Mouse (Mus musculus) brain, embryonic 18.5 days (tissue): Measurements from ENCODE around the gene Dcps.

ENCODE experiments used
- DNase-seq: peaks from one replicate; pipeline ENCODE4 v3.0.0-alpha.2; 2012; ENCODE audit warnings: low read depth, low spot score

Dcps gene

DNA sequence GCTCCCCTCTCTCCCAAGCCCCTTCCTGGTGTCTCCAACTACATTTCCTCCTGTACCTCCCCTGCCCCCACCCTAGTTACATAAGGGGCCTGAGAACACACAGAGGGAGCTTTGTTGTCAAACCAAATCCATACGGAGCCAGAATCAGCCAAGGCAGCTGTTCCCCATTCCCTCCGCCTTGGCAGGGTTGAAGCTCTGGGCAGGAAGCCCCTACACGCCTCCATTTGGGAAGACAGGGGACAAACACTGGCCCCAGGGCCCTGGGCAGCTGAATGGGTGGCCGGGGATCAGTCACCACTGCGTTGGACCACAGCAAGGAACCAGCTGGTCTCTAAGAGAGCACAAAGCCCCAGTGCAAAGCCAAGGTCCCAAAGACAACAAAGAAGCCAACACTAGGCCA, 66.9 kb downstream of the Dcps start:
- DNase-seq, result peak; percentile 62

DNA sequence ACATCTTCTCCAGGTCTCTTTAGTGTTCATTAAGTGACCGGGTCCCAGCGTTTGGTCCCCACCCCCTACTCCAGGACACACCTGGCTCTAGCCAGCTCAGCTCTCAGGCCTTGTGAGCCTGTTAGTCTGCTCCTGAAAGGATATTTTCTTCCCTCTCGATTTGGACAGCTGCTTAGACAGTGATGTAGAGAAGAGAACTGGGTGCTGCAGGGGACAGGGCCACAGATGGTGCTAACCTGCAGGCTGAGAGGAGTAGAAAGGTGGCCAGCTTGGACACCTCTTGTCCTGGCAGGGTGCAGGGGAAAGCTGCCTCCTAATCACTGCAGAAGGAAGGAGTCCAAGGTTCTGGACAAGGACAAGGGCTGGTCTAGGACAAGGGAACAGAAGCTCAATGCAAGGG, 67.8 kb downstream of the Dcps start:
- no peak for DNase-seq

DNA sequence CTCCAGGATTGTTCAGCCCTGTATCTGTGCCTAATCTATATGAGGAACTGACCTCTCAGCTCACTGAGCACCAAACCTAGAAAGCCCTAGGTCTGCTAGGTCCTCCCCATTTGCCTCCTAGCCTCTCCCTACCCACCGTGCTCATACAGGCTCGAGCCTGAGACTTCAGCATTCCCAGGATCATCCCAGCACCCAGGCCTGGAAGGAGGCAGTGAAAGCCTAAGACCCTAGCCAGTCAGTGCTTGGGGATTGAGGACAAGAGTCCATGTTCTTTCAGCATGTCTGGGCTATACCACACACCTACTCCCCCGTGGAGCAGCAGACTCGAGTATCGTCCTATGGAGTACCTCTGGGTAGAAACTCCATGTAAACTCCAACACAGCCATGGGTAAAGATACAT, 68.5 kb downstream of the Dcps start:
- no peak for DNase-seq

DNA sequence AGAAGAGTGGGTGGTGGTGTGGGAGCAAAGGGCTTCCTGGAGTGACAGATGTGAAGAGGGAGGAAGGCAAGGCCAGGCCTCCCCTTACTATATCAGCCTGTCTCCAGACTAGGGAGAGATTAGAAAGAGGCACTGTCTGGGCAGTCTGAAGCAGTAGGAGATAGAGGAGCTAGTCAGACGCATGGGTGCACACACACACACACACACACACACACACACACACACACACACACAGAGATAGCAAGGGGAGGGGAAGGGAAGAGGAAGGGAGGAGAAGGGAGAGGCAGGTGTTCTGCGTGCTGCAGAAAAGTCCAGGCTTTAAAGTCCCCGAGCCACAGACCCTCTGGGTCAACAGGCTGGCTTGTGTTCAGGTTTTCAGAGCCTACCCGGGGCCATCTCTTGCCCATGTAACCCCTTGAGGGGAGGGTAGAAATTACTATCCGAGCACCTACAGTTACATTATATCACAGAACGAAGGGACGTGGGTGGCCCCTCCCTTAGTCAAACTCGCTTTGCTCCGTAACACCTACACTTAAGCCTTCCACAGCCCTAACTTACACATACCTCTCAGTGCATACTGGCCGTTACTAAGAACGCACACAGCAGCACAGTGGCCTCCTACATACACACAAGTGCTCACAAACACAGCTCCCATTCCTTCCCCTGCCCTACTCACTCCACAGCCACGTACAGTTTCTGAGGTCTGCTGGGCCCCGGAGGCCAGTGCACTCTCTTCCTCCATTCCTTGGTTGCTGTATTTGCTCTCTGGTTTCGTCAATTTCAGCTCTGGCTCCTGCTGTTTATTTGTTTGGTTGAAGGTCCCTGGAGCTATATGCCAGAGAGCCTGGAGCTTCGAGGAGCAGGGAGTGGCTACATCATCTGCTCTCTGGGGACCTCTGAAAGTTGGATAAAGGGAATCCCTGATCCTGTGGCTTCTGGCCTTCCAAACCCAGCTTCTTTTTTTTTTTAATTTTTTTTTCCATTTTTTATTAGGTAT, 69.7 kb downstream of the Dcps start:
- DNase-seq, result no peak

DNA sequence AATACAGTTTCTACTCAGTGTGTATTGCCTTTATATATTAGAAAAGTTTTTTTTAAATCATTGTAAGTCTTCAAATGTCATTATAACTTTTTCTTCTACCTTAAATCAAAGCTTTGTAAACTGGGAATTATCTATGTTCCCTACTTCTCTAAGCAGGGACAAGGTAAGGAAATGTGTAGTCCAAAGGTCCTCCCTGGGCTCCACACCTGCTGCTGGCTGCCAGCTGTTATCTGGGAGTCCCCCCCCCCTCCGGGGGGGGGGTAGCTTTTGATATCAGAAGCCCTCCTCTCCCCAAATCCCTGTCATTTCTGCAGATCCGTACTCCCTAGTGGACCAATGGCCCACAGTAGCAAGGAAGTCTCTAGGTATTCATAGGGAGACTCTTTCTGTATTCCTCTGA, 70.4 kb downstream of the Dcps start:
- DNase-seq, result no peak

DNA sequence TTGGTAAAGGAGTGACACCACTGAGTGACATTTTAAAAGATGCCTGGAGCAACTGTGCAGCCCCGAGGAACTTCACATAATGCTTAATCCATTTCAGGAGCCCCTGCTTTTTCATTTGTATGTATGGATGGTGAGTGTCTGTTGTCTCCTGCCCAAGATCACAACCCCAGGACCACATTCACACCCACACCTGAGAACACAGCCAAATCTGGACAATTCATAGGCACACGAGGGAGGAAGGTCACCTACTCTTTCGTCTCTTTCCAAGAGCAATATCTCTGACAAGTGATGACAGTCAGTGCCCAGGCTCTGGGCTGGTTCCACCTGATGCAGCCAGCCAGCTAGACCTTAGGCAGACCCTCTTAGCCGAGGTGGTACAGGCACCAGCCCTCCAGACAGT, 71.2 kb downstream of the Dcps start:
- no peak for DNase-seq

DNA sequence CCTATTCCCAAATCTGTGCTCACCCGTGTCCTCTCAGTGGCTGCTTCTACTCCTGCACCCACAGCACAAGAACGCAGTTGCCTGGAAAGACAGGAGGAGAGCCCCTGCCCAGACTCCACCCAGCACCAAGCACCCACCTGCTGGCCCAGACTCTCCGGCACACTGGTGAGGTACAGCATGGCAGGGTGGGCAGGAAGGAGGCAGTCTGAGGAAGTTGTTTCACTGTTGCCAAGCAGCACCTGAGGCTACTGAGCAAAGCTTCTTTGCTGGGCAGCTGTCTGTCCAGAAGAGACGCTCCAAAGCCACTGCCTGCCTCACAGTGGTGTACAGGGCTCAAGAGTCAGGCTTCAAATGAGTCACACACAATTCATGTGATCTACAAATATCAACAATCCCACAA, 77.1 kb downstream of the Dcps start:
- DNase-seq, result no peak

DNA sequence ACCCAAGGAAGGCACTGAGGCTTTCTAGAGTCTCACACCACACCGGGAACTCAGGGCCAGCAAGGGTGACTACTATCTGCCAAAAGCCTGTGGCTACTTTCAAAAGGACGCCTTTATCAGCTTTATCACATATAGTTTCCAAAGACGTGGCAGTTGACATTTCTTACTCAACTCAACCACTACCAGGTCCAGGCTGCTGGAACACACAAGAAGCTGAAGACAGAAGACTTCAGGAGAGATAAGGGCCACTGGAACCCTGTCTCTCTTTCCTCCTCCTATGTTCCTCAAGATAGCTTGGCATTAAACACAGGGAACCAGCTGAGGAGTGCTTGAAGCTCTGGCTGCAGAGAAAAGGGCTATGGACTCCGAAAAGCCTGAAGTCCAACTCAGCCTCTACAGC, 78.0 kb downstream of the Dcps start:
- no peak for DNase-seq

DNA sequence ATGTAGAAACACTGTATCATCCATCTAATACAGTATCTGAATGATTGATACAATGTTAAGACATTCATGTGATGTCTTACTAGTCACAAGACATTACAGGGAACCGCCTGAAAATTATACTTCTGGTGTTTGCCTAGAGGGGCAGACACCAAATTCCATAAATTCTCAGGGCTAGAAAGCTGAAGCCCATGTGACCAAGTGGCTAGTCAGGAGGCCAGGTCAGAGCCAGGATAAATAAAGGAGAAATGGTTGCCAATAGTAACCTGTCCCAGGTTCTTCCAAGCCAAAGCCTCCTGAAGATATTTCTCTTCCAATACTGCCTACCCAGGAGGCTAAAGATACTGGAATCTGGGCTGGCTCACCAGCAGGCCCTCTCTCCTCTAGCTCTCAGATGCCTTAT, 80.1 kb downstream of the Dcps start:
- DNase-seq, result no peak

DNA sequence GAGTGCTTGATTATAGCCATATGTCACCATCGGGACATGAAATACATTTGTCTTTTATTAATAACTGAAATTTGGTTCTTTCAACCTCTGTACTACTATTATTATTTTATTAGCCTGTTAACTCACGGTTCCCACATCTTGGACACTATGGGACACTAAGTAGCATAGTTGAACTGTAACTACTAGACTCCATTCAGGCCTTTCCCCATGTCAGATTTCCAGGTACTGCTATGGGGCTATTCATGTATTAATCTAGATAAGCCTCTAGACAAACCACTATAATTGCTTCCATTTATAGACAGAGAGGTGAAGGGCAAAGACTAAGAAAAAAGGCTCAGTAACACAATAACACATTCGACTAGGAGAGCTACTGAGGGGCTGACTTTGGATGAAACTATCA, 82.5 kb downstream of the Dcps start:
- DNase-seq, result no peak

DNA sequence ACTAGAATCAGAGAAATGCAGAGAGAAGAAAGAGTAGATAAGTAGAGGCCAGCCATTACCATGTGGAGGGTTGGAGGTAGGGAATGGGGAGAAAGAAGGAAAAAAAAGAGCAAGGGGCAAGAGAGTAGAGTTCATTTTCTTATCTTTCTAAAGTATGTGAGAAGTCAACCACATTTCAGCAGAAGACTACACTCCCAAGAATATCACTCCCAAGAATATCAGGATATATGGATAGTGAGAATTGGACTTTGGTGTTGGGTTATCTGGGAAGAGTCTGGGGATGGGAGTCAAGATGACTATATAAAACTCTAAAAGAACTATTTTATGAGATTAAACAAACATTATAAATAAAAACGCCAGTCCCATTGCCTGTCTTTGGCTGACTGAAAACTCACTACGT, 83.0 kb downstream of the Dcps start:
- DNase-seq, result no peak
